Mouse (Mus musculus): ENCODE measurements around the gene Serpinb9b.
A peak's percentile ranks its signal among the peaks of the same experiment; 100 is the strongest.
"Not testable (repeated sequence)": the region's sequence is repeated elsewhere in the genome, so short reads cannot be mapped to it uniquely, and the experiment has no call there.

Serpinb9b gene

GRCm38 (mm10) chr13:33027244-33027643, at the start of gene Serpinb9b:
Gene Serpinb9b (plus strand): TSS chr13:33027416.
- DNase-seq, result no peak

GRCm38 (mm10) chr13:32982556-32983042, 44.6 kb upstream of the Serpinb9b start:
- DNase-seq, result no peak

- no peak for DNase-seq
These were observed 41.0 kb upstream of the Serpinb9b start for GRCm38 (mm10) chr13:32986256-32986655.

GRCm38 (mm10) chr13:32993152-32993893, 33.9 kb upstream of the Serpinb9b start:
- DNase-seq, result no peak

GRCm38 (mm10) chr13:32993894-32994242, 33.3 kb upstream of the Serpinb9b start:
- DNase-seq, result no peak

- DNase-seq, result no peak
These were observed 32.2 kb upstream of the Serpinb9b start for GRCm38 (mm10) chr13:32995051-32995450.

- no peak for DNase-seq
These were observed 25.9 kb upstream of the Serpinb9b start for GRCm38 (mm10) chr13:33001341-33001740.

GRCm38 (mm10) chr13:33002950-33003349, 24.3 kb upstream of the Serpinb9b start, which contains the start of gene Serpinb9:
Gene Serpinb9 (plus strand): TSS chr13:33003250.
- DNase-seq, result no peak

GRCm38 (mm10) chr13:33003523-33004413, 23.4 kb upstream of the Serpinb9b start:
- DNase-seq, result no peak

- DNase-seq, result peak; percentile 90
These were observed 22.7 kb upstream of the Serpinb9b start for GRCm38 (mm10) chr13:33004414-33005105.

GRCm38 (mm10) chr13:33005501-33006075, 21.6 kb upstream of the Serpinb9b start:
- DNase-seq, result no peak

- DNase-seq, result no peak
These were observed 20.7 kb upstream of the Serpinb9b start for GRCm38 (mm10) chr13:33006555-33006954.

- no peak for DNase-seq
These were observed 14.8 kb upstream of the Serpinb9b start for GRCm38 (mm10) chr13:33012395-33012794.

GRCm38 (mm10) chr13:33013271-33013670, 13.9 kb upstream of the Serpinb9b start:
- no peak for DNase-seq

- DNase-seq, result no peak
These were observed 4.8 kb upstream of the Serpinb9b start for GRCm38 (mm10) chr13:33022371-33022770.

- DNase-seq, result no peak
These were observed 674 bp upstream of the Serpinb9b start for GRCm38 (mm10) chr13:33026427-33027057.

- no peak for DNase-seq
These were observed 930 bp downstream of the Serpinb9b start for GRCm38 (mm10) chr13:33028146-33028545.

GRCm38 (mm10) chr13:33028550-33028949, 1.3 kb downstream of the Serpinb9b start:
- DNase-seq, result no peak

- not testable (repeated sequence) for DNase-seq
These were observed 2.3 kb downstream of the Serpinb9b start for GRCm38 (mm10) chr13:33029478-33029877.

GRCm38 (mm10) chr13:33030281-33030680, 3.1 kb downstream of the Serpinb9b start:
- DNase-seq, result no peak

GRCm38 (mm10) chr13:33035506-33035905, 8.3 kb downstream of the Serpinb9b start:
- DNase-seq, result no peak

- no peak for DNase-seq
These were observed 16.3 kb downstream of the Serpinb9b start for GRCm38 (mm10) chr13:33043542-33043941.
